Mouse (Mus musculus): ENCODE measurements around the gene Tcam1.

DNA sequence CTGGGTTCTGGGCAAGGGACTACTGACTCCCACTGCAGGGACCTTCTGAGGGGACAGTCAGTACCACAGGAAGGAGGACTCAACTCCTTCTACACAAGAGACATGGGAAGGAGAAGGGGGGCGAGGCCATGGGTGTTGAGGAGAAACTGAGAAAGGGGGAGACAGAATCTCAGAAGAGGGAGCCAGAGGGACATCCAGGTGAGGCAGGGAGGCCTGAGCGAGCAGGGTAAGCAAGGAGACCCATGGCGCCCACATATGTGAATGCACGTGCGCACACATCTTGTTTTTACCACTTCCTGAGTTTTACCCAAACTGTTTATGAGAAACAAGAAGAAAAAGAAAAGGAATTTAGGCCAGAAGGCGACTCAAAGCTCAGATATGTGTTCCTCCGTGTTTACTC is 41.3 kb downstream of the Tcam1 start:
- no peak for TF ChIP-seq CTCF (IDR thresholded peaks at IDR 0.05; ENCODE audit: insufficient read depth, low read depth, low read length)
- no peak for TF ChIP-seq POLR2A (IDR thresholded peaks at IDR 0.05; ENCODE audit: insufficient read depth, low read depth, low read length)

Measured in olfactory bulb, adult 2 months (tissue).